Mouse (Mus musculus): Measurements from ENCODE around the gene Ugt1a7c.
"Not testable (repeated sequence)": the region's sequence is repeated elsewhere in the genome, so short reads cannot be mapped to it uniquely, and the experiment has no call there.

- peak; percentile 36; the same call in 1 of the 2 replicates for TF ChIP-seq CTCF (conservative IDR thresholded peaks at IDR 0.05; ENCODE audit: insufficient read depth, insufficient read length, low read depth, low read length)
- not testable (repeated sequence) for TF ChIP-seq POLR2A (IDR thresholded peaks at IDR 0.05; ENCODE audit: low read depth, low read length)
Observed at GRCm38 (mm10) chr1:88150133-88150532, 55.3 kb downstream of the Ugt1a7c start.
